Mouse (Mus musculus): ENCODE results near the gene Nptx1. TPM values are rescaled to one million over a fixed set of nuclear protein-coding genes. Genes with fewer than 3 reads are reported as not detected.
A peak's percentile ranks its signal among the peaks of the same experiment; 100 is the strongest.

The Nptx1 gene
- total RNA-seq, 2 experiments from 2014 or later, result 492 to 504 TPM

GRCm38 (mm10) chr11:119496147-119496546, 51.4 kb downstream of the Nptx1 start:
- peak; percentile 69 to 88 for DNase-seq (ENCODE audit: low spot score in 2 of 2)

- no peak for DNase-seq (ENCODE audit: low spot score in 2 of 2)
Observed at GRCm38 (mm10) chr11:119493516-119493915, 54.0 kb downstream of the Nptx1 start.

- DNase-seq (ENCODE audit: low spot score in 2 of 2), result no peak
Observed at GRCm38 (mm10) chr11:119492830-119493229, 54.7 kb downstream of the Nptx1 start.

- no peak for DNase-seq (ENCODE audit: low spot score in 2 of 2)
Observed at GRCm38 (mm10) chr11:119491690-119492087, 55.9 kb downstream of the Nptx1 start.

GRCm38 (mm10) chr11:119490861-119491689, 56.5 kb downstream of the Nptx1 start, which contains the start of gene Endov:
Endov (plus strand) TSS chr11:119491347.
- DNase-seq (ENCODE audit: low spot score in 2 of 2), result peak; percentile 96 to 99

Other genes with a start within 250 kb of the Nptx1 start
- gene Eif4a3, start 247.7 kb downstream of the Nptx1 start, total RNA-seq (2021), result 10 to 100 TPM; 92.8 to 97.8 TPM
- under 1 TPM; 0.36 to 0.47 TPM for gene Card14, start 240.0 kb downstream of the Nptx1 start, total RNA-seq (2021)
- 1 to 10 TPM; 5.2 to 6.1 TPM for gene Sgsh, start 192.2 kb downstream of the Nptx1 start, total RNA-seq (2021)
- gene Slc26a11, start 192.2 kb downstream of the Nptx1 start, total RNA-seq (2021), result 1 to 10 TPM; 5.8 to 6.1 TPM
- 1 to 10 TPM; 3.0 to 4.1 TPM for gene Rnf213, start 154.7 kb downstream of the Nptx1 start, total RNA-seq (2021)
- 10 to 100 TPM; 34.7 to 36.2 TPM for gene Endov, start 56.4 kb downstream of the Nptx1 start, total RNA-seq (2021)
- gene Rptor, start 55.2 kb upstream of the Nptx1 start, total RNA-seq (2021), result 10 to 100 TPM; 56.0 to 61.1 TPM